Mouse (Mus musculus) midbrain, embryonic 10.5 days (tissue): ENCODE results near the gene Gm10229. TPM values are rescaled to one million over a fixed set of nuclear protein-coding genes. Genes with fewer than 3 reads are reported as not detected.
"Not testable (repeated sequence)": the region's sequence is repeated elsewhere in the genome, so short reads cannot be mapped to it uniquely, and the experiment has no call there.

Experiments used
- DNase-seq: peaks from one replicate; pipeline ENCODE4 v3.0.0-alpha.2; 2017; ENCODE audit warnings: low spot score
- H3K27ac ChIP-seq: fragments of 300-500 bp; sonication (generic); replicated peaks from 2 replicates; pipeline ENCODE4 v1.5.1; 2016; ENCODE audit warnings: mild to moderate bottlenecking
- H3K27me3 ChIP-seq: fragments of 300-500 bp; sonication (generic); 2 replicates; pipeline ENCODE4 v1.6.1; 2016; ENCODE audit warnings: low read depth, mild to moderate bottlenecking; ENCODE audit not compliant: poor library complexity, severe bottlenecking
- H3K36me3 ChIP-seq: fragments of 300-500 bp; sonication (generic); 2 replicates; pipeline ENCODE4 v1.6.1; 2016; ENCODE audit warnings: mild to moderate bottlenecking, moderate library complexity
- H3K4me1 ChIP-seq: fragments of 300-500 bp; sonication (generic); 2 replicates; pipeline ENCODE4 v1.6.1; 2016
- H3K4me3 ChIP-seq: fragments of 300-500 bp; sonication (generic); 2 replicates; pipeline ENCODE4 v1.5.1; 2016; ENCODE audit warnings: mild to moderate bottlenecking, moderate library complexity
- H3K9me3 ChIP-seq: fragments of 300-500 bp; sonication (generic); replicated peaks from 2 replicates; pipeline ENCODE4 v1.6.1; 2016; ENCODE audit warnings: mild to moderate bottlenecking
- WGBS: fragments of 180-500 bp; shearing (Covaris S2); methylation state at CpG from one replicate; pipeline ENCODE4 v1.1.7; 2016; 5-methylcytosine and 5-hydroxymethylcytosine counted together
- polyA plus RNA-seq: library from polyadenylated mRNA; unstranded; fragments of >200 nt; fragmentation: Nextera tagmentation; extraction: Ambion mirVana; gene quantifications from 2 replicates; pipeline ENCODE4 v1.2.1, GENCODE M21; 2016

Gm10229 gene
- polyA plus RNA-seq = not detected in 2 replicates

DNA sequence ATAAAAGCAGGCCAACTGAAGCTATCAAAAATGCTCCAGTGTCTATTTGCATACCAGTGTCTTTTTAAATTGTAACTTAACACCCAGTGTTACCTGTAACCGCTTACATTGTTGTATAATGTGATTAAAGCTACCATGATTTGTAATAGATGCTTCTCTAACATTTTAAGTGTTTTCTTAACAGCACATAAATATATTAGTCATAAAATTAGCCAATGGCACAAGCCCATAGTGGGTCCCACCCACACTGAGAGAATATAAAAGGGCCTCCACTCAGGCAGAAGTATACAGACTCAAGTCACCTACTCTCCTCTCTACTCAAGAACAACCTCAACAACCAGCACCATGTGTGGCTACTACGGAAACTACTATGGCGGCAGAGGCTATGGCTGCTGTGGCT lies at the start of gene Gm10229:
Gene Gm10229, plus strand, starts transcription at position 301 of the 400 bp plus-strand sequence.
- not testable (repeated sequence) for H3K9me3 ChIP-seq, H3K4me1 ChIP-seq, H3K36me3 ChIP-seq, DNase-seq, H3K27ac ChIP-seq, H3K4me3 ChIP-seq, H3K27me3 ChIP-seq
- 94% methylated on average over 3 of the region's 3 CpGs for WGBS

DNA sequence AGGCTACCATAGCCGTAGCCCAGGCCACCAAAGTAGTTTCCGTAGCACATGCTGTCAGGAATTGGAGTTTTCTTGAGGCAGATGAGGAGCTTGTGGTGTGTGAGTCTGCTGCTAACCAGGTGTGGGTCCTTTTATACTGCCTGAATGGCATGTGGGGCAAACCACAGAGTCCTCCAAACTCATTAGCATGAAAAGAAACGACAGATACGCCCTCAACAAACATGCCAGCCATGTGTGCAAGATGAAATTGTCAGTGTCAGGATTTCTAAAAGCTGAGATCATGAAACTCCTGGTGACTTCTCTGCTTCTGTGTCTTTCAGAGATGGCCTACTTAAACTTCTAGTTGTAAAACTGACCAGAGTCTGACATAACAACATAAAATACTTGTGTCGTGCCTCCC lies 4.4 kb upstream of the Gm10229 start, which contains the start of gene Krtap22-2:
Gene Krtap22-2, minus strand, starts transcription at position 101 of the 400 bp plus-strand sequence.
- no peaks in the 10 kb centered on the region for H3K9me3 ChIP-seq
- H3K4me3 ChIP-seq = no peak within 1 kb of the TSS
- no peak for DNase-seq
- WGBS = 84% methylated on average over 5 of the region's 5 CpGs
- H3K27ac ChIP-seq = no peak within 1 kb of the TSS
- no peaks in the 10 kb centered on the region for H3K4me1 ChIP-seq
- no peaks in the 10 kb centered on the region for H3K36me3 ChIP-seq
- no peaks in the 10 kb centered on the region for H3K27me3 ChIP-seq

DNA sequence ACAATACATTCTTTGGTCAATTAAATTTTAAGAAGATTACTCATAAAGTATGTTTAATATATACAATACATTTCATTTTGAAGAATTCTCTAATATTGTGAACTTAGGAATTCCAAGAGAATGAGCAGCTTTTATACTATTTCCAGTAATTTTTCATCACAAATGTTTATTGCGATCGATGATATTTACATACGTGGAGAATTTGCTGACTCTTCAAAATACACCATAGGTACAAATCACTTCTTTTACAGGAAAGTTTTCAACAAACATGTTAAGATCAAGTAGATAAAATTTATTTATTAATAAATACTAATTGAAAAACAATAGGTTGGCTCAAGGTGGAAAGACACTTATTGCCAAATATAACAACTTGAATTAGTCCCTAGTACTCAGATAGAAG lies 1.1 kb upstream of the Gm10229 start:
- Histone ChIP-seq H3K36me3 (no peaks in the 10 kb centered on the region), H3K9me3 (no peaks in the 10 kb centered on the region), H3K27ac (no peak overlapping the region), H3K4me1 (no peaks in the 10 kb centered on the region), H3K27me3 (no peaks in the 10 kb centered on the region), H3K4me3 (no peak overlapping the region)
- WGBS = 98% methylated on average over 3 of the region's 3 CpGs
- DNase-seq = no peak

- 91% methylated on average over 3 of the region's 3 CpGs for WGBS
- DNase-seq, H3K4me3 ChIP-seq, H3K27ac ChIP-seq, H3K9me3 ChIP-seq, H3K4me1 ChIP-seq, H3K36me3 ChIP-seq, H3K27me3 ChIP-seq: not testable (repeated sequence)
Measured at GRCm38 (mm10) chr16:89031399-89031798, 16.3 kb downstream of the Gm10229 start, which contains the start of gene Krtap6-1. TSS of gene Krtap6-1 (plus strand) at chr16:89031699.

- not testable (repeated sequence) for H3K27me3 ChIP-seq, H3K9me3 ChIP-seq, DNase-seq, H3K4me1 ChIP-seq, H3K27ac ChIP-seq, H3K4me3 ChIP-seq, H3K36me3 ChIP-seq
- 91% methylated on average over 2 of the region's 4 CpGs for WGBS
Measured at GRCm38 (mm10) chr16:89041372-89041771, 26.3 kb downstream of the Gm10229 start, which contains the start of gene Gm10228. TSS of gene Gm10228 (minus strand) at chr16:89041472.

DNA sequence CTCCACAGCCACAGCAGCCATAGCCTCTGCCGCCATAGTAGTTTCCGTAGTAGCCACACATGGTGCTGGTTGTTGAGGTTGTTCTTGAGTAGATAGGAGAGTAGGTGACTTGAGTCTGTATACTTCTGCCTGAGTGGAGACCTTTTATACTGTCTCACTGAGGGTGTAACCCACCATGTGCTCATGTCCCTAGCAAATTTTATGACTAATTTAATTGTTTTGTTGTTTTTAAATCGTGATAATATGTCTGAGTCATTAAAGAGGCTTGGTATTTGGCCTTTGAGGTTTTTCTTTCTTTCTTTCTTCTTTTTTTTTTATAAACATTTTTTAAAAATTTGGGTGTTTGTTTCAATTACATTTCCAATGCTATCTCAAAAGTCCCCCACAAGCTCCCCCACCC lies 32.7 kb downstream of the Gm10229 start, which contains the start of gene Krtap6-5:
Gene Krtap6-5, minus strand, starts transcription at position 101 of the 400 bp plus-strand sequence.
- no peaks in the 10 kb centered on the region for H3K36me3 ChIP-seq
- H3K4me3 ChIP-seq = no peak within 1 kb of the TSS
- no peaks in the 10 kb centered on the region for H3K27me3 ChIP-seq
- no peak within 1 kb of the TSS for H3K27ac ChIP-seq
- no peaks in the 10 kb centered on the region for H3K9me3 ChIP-seq
- WGBS = 87% methylated on average over 3 of the region's 3 CpGs
- DNase-seq = no peak
- H3K4me1 ChIP-seq = no peaks in the 10 kb centered on the region

- not testable (repeated sequence) for DNase-seq, H3K4me3 ChIP-seq, H3K27ac ChIP-seq, H3K9me3 ChIP-seq, H3K4me1 ChIP-seq, H3K36me3 ChIP-seq, H3K27me3 ChIP-seq
- WGBS = no CpG with 5 or more reads among the region's 2 CpGs
Measured at GRCm38 (mm10) chr16:89063902-89064301, 48.8 kb downstream of the Gm10229 start, which contains the start of gene 1110025L11Rik. TSS of gene 1110025L11Rik (minus strand) at chr16:89064002.

Other genes with a start within 250 kb of the Gm10229 start
- gene 2310057N15Rik, start 241.1 kb upstream of the Gm10229 start, polyA plus RNA-seq = not detected in 2 replicates
- not detected in 2 replicates for gene Gm5965, start 237.4 kb upstream of the Gm10229 start, polyA plus RNA-seq
- not detected in 2 replicates for gene Gm20741, start 203.1 kb upstream of the Gm10229 start, polyA plus RNA-seq
- not detected in 2 replicates for gene Krtap15, start 195.1 kb upstream of the Gm10229 start, polyA plus RNA-seq
- gene Krtap14, start 189.1 kb upstream of the Gm10229 start, polyA plus RNA-seq = not detected in 2 replicates
- gene Krtap19-1, start 145.9 kb upstream of the Gm10229 start, polyA plus RNA-seq = not detected in 2 replicates
- gene Krtap19-2, start 141.0 kb upstream of the Gm10229 start, polyA plus RNA-seq = not detected in 2 replicates
- not detected in 2 replicates for gene Krtap19-3, start 137.2 kb upstream of the Gm10229 start, polyA plus RNA-seq
- gene Krtap19-4, start 130.2 kb upstream of the Gm10229 start, polyA plus RNA-seq = not detected in 2 replicates
- gene Krtap19-5, start 118.8 kb upstream of the Gm10229 start, polyA plus RNA-seq = not detected in 2 replicates
- not detected in 2 replicates for gene Krtap19-9b, start 83.0 kb upstream of the Gm10229 start, polyA plus RNA-seq
- not detected in 2 replicates for gene Krtap16-3, start 52.4 kb upstream of the Gm10229 start, polyA plus RNA-seq
- gene Krtap22-2, start 4.5 kb upstream of the Gm10229 start, polyA plus RNA-seq = not detected in 2 replicates
- gene Krtap6-1, start 16.4 kb downstream of the Gm10229 start, polyA plus RNA-seq = not detected in 2 replicates
- gene Gm10228, start 26.2 kb downstream of the Gm10229 start, polyA plus RNA-seq = not detected in 2 replicates
- not detected in 2 replicates for gene Krtap6-5, start 32.6 kb downstream of the Gm10229 start, polyA plus RNA-seq
- gene 1110025L11Rik, start 48.7 kb downstream of the Gm10229 start, polyA plus RNA-seq = not detected in 2 replicates
- gene Krtap6-3, start 68.7 kb downstream of the Gm10229 start, polyA plus RNA-seq = not detected in 2 replicates
- gene Gm6358, start 125.6 kb downstream of the Gm10229 start, polyA plus RNA-seq = not detected in 2 replicates
- gene Gm10061, start 135.8 kb downstream of the Gm10229 start, polyA plus RNA-seq = not detected in 2 replicates
- gene Gm9789, start 142.7 kb downstream of the Gm10229 start, polyA plus RNA-seq = not detected in 2 replicates
- not detected in 2 replicates for gene Gm7735, start 154.2 kb downstream of the Gm10229 start, polyA plus RNA-seq
- gene 1110057P08Rik, start 159.5 kb downstream of the Gm10229 start, polyA plus RNA-seq = not detected in 2 replicates
- not detected in 2 replicates for gene Krtap20-2, start 190.6 kb downstream of the Gm10229 start, polyA plus RNA-seq